Mouse (Mus musculus): ENCODE results near the gene Uqcr11.

- no peak for TF ChIP-seq CTCF (IDR thresholded peaks at IDR 0.05; ENCODE audit: borderline replicate concordance, insufficient read depth, low read depth, low read length)
- TF ChIP-seq POLR2A (IDR thresholded peaks at IDR 0.05; ENCODE audit: borderline replicate concordance, insufficient read depth, low read length): no peak
These were observed 38.7 kb downstream of the Uqcr11 start for GRCm38 (mm10) chr10:80367954-80368353.
